Mouse (Mus musculus) heart, embryonic 10.5 days (tissue): ENCODE measurements at regions not wholly inside any gene's neighbourhood (a gene's known extent, or its start where the extent isn't known, plus 50 kb on each side); places are given as distances from the start of the nearest gene placed in this dataset.

ENCODE experiments used
- DNase-seq: peaks from one replicate; pipeline ENCODE4 v3.0.0-alpha.2; 2017; ENCODE audit warnings: low spot score
- H3K27ac ChIP-seq: fragments of 300-500 bp; sonication (generic); 2 replicates; pipeline ENCODE4 v1.5.1; 2016; ENCODE audit warnings: mild to moderate bottlenecking
- H3K27me3 ChIP-seq: fragments of 300-500 bp; sonication (generic); 2 replicates; pipeline ENCODE4 v1.6.1; 2016; ENCODE audit warnings: mild to moderate bottlenecking; ENCODE audit not compliant: poor library complexity, insufficient read depth, severe bottlenecking
- H3K36me3 ChIP-seq: fragments of 300-500 bp; sonication (generic); 2 replicates; pipeline ENCODE4 v1.6.1; 2016; ENCODE audit warnings: mild to moderate bottlenecking, moderate library complexity
- H3K4me1 ChIP-seq: fragments of 300-500 bp; sonication (generic); 2 replicates; pipeline ENCODE4 v1.6.1; 2016; ENCODE audit warnings: mild to moderate bottlenecking
- H3K4me3 ChIP-seq: fragments of 300-500 bp; sonication (generic); 2 replicates; pipeline ENCODE4 v1.5.1; 2016; ENCODE audit warnings: mild to moderate bottlenecking, moderate library complexity
- H3K9me3 ChIP-seq: fragments of 300-500 bp; sonication (generic); 2 replicates; pipeline ENCODE4 v1.6.1; 2016; ENCODE audit warnings: mild to moderate bottlenecking, moderate library complexity
- WGBS: fragments of 180-500 bp; shearing (Covaris S2); methylation state at CpG from one replicate; pipeline ENCODE4 v1.1.7; 2016; 5-methylcytosine and 5-hydroxymethylcytosine counted together

DNA sequence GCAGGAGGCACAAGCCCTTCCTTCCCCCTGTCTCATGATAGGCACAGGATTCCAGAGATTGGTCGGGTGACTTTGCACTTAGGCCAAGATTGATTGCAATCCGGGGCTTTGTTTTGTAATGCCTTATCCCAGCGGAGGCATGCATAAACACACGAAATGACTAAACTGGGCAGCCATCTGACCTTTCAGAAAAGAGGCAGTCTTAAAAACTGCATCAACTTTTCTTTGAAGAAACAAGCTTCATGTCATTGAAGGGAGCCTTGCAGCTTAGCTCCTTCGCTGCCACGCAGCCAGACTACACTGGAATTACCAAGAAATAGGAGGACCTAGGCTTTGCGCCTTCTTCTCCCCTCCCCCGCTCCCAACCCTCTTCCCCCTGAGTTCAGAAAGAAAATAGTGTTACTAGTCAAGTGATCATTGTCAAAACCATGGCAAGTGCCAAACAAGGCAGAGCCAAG, 67.7 kb upstream of the BC052040 start:
- no peaks in the 10 kb centered on the region for H3K27me3 ChIP-seq
- H3K4me1 ChIP-seq: peaks cover 18% of the 10 kb centered on the region
- 11% methylated on average over 8 of the region's 8 CpGs for WGBS
- peak overlapping the region; percentile 75 for H3K27ac ChIP-seq
- no peaks in the 10 kb centered on the region for H3K9me3 ChIP-seq
- peak overlapping the region; percentile 5; the same call in 1 of the 2 replicates for H3K4me3 ChIP-seq
- no peaks in the 10 kb centered on the region for H3K36me3 ChIP-seq
- DNase-seq: peak; percentile 75

DNA sequence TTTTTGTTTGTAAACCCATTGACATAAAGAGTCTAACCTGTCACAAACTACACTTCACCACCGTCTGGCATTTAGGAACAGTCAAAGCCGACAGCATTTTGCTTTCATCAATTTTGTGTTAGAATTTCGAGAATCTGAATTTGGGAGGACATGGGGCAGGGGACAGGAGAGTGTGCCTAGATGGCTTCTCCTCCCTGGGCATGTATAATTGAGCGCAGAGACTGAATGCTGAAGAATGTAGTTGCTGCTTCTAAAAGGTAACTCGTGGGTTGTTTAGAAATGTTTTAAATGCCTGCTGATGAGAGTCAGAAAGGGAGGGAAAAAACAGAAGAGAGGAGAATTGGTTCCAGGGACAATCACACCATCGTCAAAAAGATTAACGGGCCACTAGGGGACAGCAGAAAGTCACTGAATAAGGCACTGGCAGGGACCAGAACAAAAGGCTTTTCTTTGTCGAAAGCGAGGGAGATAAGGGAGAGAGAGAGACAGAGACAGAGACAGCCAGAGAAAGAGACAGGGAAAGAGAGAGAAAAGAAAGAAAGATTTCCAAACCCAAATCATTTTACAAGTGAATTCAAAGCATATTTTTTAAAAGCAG, 66.6 kb upstream of the BC052040 start:
- Histone ChIP-seq H3K4me3 (no peak overlapping the region), H3K9me3 (no peaks in the 10 kb centered on the region), H3K27ac (peak overlapping the region; percentile 75), H3K36me3 (no peaks in the 10 kb centered on the region), H3K4me1 (peaks cover 18% of the 10 kb centered on the region), H3K27me3 (no peaks in the 10 kb centered on the region)
- 15% methylated on average over 9 of the region's 9 CpGs for WGBS
- DNase-seq: peak; percentile 75

DNA sequence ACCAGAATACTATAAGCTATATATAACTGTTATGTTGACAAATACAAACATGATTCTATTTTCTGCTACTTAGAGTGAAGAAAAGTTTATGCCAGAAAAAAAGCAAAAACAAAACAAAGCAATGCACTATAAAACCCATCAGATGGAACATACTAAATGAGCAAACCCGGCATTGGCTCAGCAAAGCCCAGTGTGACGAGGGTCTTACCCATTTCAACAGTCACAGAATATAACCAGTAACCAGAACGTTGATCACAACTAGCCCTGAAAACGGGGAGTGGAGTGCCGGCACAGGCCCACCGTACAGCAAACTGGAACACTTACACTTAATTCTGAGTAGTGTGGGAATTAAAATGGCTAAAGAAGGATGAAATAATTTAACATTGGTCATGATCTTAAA, 66.0 kb upstream of the BC052040 start:
- H3K4me1 ChIP-seq: peaks cover 18% of the 10 kb centered on the region
- no peaks in the 10 kb centered on the region for H3K27me3 ChIP-seq
- no peaks in the 10 kb centered on the region for H3K9me3 ChIP-seq
- H3K4me3 ChIP-seq: no peak overlapping the region
- DNase-seq: no peak
- 0 out of 2 replicates have a peak overlapping the region, but pooled peaks have one; percentile 75 for H3K27ac ChIP-seq
- H3K36me3 ChIP-seq: no peaks in the 10 kb centered on the region
- 74% methylated on average over 6 of the region's 6 CpGs for WGBS

DNA sequence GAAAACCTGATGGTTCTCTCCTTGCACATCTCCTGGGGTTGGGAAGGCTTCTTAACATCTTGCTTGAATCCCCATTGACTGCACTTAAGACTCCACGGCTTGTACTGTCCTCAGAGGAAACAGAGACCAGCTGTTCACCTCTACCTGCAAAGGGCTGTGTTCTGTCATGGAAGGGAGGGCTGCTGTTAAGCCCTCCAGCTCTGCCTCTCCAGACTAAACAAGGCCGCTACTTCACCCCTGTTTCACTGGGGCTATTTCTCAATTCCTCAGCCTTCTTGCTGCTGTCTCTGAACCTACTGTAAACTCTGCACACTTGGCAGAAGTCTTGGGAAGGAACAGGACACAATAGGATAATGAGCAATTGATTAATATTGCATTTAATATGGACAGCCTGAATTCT, 64.7 kb upstream of the BC052040 start:
- Histone ChIP-seq H3K4me3 (no peak overlapping the region), H3K27ac (peak overlapping the region; percentile 57; the same call in 1 of the 2 replicates), H3K36me3 (no peaks in the 10 kb centered on the region), H3K27me3 (no peaks in the 10 kb centered on the region), H3K4me1 (peaks cover 18% of the 10 kb centered on the region), H3K9me3 (no peaks in the 10 kb centered on the region)
- WGBS: 51% methylated on average over 2 of the region's 2 CpGs
- DNase-seq: no peak

DNA sequence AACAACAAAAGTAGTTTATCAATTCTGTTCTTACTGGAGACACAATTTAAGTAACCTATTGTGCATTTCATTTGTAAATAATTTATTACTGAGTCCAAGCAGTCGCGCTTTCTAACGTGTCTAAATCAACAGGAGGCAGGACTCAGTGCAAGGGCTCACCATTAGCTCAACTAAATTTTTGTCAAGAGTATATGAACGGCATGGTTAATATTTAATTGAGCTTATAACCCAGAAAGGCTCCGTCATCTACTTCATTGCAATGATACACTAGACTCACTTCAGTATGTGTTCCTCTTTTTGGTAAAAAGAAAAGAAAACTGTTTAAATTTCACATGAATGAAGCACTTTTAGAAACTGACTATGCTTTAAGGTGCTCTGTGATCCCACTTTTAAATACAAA, 61.5 kb upstream of the BC052040 start:
- DNase-seq: no peak
- Histone ChIP-seq H3K27me3 (no peaks in the 10 kb centered on the region), H3K4me1 (peaks cover 5% of the 10 kb centered on the region; the same call in 1 of the 2 replicates), H3K36me3 (no peaks in the 10 kb centered on the region), H3K27ac (no peak overlapping the region), H3K9me3 (no peaks in the 10 kb centered on the region), H3K4me3 (no peak overlapping the region)
- 84% methylated on average over 5 of the region's 5 CpGs for WGBS

DNA sequence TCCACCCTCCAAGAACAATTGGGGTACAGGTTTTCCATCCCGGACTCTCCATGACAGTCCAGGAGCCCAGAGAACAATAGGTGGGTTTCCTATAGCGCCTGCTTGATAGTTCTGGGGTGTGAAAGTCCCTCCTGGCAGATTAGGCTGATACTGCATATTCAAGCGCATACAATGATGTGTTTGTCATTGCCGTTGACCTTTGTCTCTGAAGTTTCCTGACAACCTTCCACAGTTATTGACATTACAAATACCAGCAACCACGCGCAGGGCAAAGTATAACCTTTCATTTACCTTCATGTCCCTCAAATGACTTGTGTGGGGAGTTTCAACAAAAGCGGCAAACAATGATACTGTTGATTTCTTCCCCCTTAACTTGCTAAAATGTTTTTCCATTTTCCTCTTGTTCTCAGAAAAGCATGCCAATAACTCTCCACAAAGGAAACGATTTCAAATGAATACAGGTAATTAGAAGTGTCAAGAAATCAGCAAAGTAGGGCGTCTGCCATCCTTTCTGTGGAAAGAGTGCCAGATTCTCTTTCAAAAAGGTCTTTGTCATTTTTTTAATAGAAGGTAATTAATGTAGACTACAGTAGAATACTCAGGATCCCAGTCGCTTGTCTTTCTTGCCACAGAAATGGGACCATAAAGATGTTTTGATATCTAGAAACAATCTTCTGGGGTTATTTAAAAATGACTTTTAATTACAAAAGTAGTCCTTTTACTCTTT, 60.9 kb upstream of the BC052040 start:
- H3K27ac ChIP-seq: no peak overlapping the region
- WGBS: 60% methylated on average over 10 of the region's 10 CpGs
- DNase-seq: no peak

DNA sequence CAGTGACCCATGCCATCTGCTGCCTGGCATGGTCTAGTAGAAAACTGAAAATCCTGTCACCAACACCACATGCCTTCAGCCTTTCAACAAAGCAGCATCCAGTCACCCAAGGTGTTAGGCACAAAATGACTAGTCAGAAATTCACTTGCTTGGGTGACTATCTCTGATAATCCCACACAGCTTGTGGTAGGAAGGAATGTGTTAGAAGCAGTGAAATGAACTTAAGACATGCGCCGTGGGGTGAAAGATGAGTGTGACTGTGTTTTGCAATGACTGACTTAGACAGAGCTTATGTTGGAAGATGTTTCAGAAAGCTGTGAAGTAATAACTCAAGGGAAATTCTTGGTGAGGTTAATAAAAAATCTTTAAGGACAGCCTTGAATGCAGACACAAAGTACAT, 51.6 kb upstream of the BC052040 start:
- H3K27me3 ChIP-seq: no peaks in the 10 kb centered on the region
- no peak overlapping the region for H3K4me3 ChIP-seq
- H3K4me1 ChIP-seq: no peaks in the 10 kb centered on the region
- H3K36me3 ChIP-seq: no peaks in the 10 kb centered on the region
- no peaks in the 10 kb centered on the region for H3K9me3 ChIP-seq
- WGBS: 81% methylated on average over 2 of the region's 2 CpGs
- H3K27ac ChIP-seq: no peak overlapping the region
- no peak for DNase-seq

More for the DNA sequence above, 60.9 kb upstream of the BC052040 start:
- H3K36me3 ChIP-seq: no peaks in the 10 kb centered on the region
- H3K4me3 ChIP-seq: no peak overlapping the region
- H3K9me3 ChIP-seq: no peaks in the 10 kb centered on the region
- H3K4me1 ChIP-seq: peaks cover 4% of the 10 kb centered on the region; the same call in 1 of the 2 replicates
- no peaks in the 10 kb centered on the region for H3K27me3 ChIP-seq
